Mouse (Mus musculus): ENCODE results near the gene Rabgap1. TPM values are rescaled to one million over a fixed set of nuclear protein-coding genes. Genes with fewer than 3 reads are reported as not detected.

The Rabgap1 gene
- polyA plus RNA-seq, 1 experiment, result 10.3 TPM

DNA sequence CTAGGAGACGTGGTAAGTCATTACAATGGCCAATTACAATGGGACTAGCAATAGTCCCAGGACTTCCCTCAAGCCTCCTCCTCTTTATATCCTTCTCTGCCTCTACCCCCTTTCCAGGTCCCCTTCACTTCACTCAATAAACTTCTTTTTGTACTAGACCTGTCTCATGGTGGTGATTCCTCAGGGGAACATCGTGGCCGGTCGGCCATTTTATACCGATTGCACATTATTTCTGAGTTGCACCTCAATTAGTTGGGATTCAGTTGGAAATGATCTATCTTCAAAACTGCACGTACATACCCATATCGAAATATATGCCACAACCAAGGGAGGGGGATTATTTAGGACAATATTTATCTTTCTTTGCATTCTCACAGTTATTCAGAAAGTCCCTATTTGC, 11.5 kb upstream of the Rabgap1 start:
- TF ChIP-seq POLR2A (IDR thresholded peaks at IDR 0.05; ENCODE audit: control insufficient read depth, low read depth, low read length), result no peak
- no peak for TF ChIP-seq CTCF (IDR thresholded peaks at IDR 0.05; ENCODE audit: control insufficient read depth, insufficient read depth, insufficient replicate concordance, low read depth, low read length)
- no peaks in the 10 kb centered on the region for H3K27me3 ChIP-seq (ENCODE audit: control insufficient read depth, insufficient read depth, low read length)
- H3K4me3 ChIP-seq (ENCODE audit: control insufficient read depth, low read depth, low read length), result peak overlapping the region; percentile 65; the same call in 1 of the 2 replicates
- peak overlapping the region; percentile 56 for H3K27ac ChIP-seq (ENCODE audit: control insufficient read depth, insufficient read depth, low read depth, low read length)
- no peaks in the 10 kb centered on the region for H3K4me1 ChIP-seq (ENCODE audit: control insufficient read depth, insufficient read depth, low read length)
- H3K36me3 ChIP-seq (ENCODE audit: control insufficient read depth, insufficient read depth, low read length), result no peaks in the 10 kb centered on the region

DNA sequence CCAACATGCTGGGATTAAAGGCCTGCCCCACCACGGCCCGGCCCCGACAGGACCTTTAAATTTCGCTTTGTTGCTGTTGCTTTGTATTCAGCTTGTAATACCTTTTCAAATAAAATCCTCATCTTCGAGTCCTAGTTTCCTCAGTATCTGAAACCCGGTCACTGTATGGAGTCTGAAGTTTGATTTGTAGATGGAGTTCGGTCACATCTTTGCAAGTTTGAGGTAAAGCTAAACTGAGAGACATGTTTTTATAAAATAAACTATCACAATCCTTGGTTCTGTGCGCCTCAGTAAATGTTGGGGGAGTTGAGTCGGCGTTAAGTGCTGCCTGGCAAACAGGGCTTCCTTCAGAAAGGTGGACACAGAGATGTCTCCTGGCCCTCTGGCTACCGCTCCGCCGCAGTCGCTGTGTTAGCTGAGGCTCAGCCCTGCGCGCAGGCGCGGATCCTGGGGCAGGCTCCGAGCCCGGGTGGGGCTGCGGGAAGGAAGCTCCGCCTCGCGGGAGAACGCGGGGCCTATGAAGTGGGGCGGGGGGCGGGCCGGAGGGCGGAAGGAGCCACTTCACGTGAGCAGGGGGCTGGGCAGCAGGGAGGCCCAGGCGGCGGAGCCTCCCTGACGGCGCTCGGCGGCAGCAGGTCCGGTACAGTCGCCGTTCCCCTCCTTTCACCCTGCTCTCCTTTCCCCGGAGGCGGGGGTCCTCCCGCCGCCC, 8.7 kb downstream of the Rabgap1 start:
- peaks cover 4% of the 10 kb centered on the region for H3K4me1 ChIP-seq (ENCODE audit: control insufficient read depth, insufficient read depth, low read length)
- no peaks in the 10 kb centered on the region for H3K36me3 ChIP-seq (ENCODE audit: control insufficient read depth, insufficient read depth, low read length)
- H3K4me3 ChIP-seq (ENCODE audit: control insufficient read depth, low read depth, low read length), result peak overlapping the region; percentile 95
- TF ChIP-seq POLR2A (IDR thresholded peaks at IDR 0.05; ENCODE audit: control insufficient read depth, low read depth, low read length) (peak; percentile 92), CTCF (IDR thresholded peaks at IDR 0.05; ENCODE audit: control insufficient read depth, insufficient read depth, insufficient replicate concordance, low read depth, low read length) (no peak)
- H3K27ac ChIP-seq (ENCODE audit: control insufficient read depth, insufficient read depth, low read depth, low read length), result peak overlapping the region; percentile 88
- H3K27me3 ChIP-seq (ENCODE audit: control insufficient read depth, insufficient read depth, low read length), result no peaks in the 10 kb centered on the region

DNA sequence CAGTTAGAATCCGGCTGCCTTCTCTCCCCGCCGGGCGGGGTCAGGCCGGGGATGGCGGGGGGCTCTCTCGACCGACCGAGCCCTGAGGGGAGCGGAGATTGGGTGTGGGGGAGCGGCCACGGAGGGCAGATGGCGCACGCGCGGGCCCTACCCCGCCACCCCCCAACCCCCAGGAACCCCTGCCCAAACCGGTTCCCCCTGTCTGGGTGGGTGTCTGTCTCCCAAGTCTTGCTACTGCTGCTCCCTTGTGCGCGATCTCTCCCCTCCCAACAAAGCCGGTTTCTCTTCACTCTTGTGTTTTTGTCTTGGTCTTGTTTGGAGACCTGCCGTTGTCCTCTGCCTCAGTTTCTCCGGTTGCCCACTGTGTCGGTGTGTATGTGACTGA, 9.3 kb downstream of the Rabgap1 start:
- TF ChIP-seq CTCF (IDR thresholded peaks at IDR 0.05; ENCODE audit: control insufficient read depth, insufficient read depth, insufficient replicate concordance, low read depth, low read length) (no peak), POLR2A (IDR thresholded peaks at IDR 0.05; ENCODE audit: control insufficient read depth, low read depth, low read length) (no peak; the same call in 1 of the 2 replicates)

DNA sequence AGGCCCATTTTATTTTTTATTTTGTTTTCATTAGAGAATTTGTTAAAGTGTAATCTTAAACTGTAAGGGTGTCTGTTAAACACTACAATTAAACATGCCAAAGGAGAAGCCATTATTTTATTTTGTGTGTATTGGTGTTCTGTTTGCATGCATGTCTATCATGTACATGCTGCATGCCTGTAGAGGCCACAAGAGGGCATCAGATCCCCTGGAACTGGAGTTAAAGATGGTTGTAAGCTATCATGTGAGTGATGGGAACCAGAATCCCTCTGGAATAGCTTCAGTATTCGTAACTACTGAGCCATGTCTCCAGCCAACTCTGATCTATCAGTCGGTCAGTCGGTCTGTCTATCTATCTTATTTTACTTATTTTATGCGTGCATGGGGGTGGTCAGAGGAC, 17.6 kb downstream of the Rabgap1 start:
- no peaks in the 10 kb centered on the region for H3K27me3 ChIP-seq (ENCODE audit: control insufficient read depth, insufficient read depth, low read length)
- no peak overlapping the region for H3K27ac ChIP-seq (ENCODE audit: control insufficient read depth, insufficient read depth, low read depth, low read length)
- no peak overlapping the region for H3K4me3 ChIP-seq (ENCODE audit: control insufficient read depth, low read depth, low read length)
- no peaks in the 10 kb centered on the region for H3K4me1 ChIP-seq (ENCODE audit: control insufficient read depth, insufficient read depth, low read length)
- no peak for TF ChIP-seq CTCF (IDR thresholded peaks at IDR 0.05; ENCODE audit: control insufficient read depth, insufficient read depth, insufficient replicate concordance, low read depth, low read length)
- no peak for TF ChIP-seq POLR2A (IDR thresholded peaks at IDR 0.05; ENCODE audit: control insufficient read depth, low read depth, low read length)
- no peaks in the 10 kb centered on the region for H3K36me3 ChIP-seq (ENCODE audit: control insufficient read depth, insufficient read depth, low read length)

More for the DNA sequence above, 9.3 kb downstream of the Rabgap1 start:
- H3K27ac ChIP-seq (ENCODE audit: control insufficient read depth, insufficient read depth, low read depth, low read length), result peak overlapping the region; percentile 88
- H3K4me3 ChIP-seq (ENCODE audit: control insufficient read depth, low read depth, low read length), result peak overlapping the region; percentile 95
- no peaks in the 10 kb centered on the region for H3K27me3 ChIP-seq (ENCODE audit: control insufficient read depth, insufficient read depth, low read length)
- peaks cover 4% of the 10 kb centered on the region for H3K4me1 ChIP-seq (ENCODE audit: control insufficient read depth, insufficient read depth, low read length)
- no peaks in the 10 kb centered on the region for H3K36me3 ChIP-seq (ENCODE audit: control insufficient read depth, insufficient read depth, low read length)

DNA sequence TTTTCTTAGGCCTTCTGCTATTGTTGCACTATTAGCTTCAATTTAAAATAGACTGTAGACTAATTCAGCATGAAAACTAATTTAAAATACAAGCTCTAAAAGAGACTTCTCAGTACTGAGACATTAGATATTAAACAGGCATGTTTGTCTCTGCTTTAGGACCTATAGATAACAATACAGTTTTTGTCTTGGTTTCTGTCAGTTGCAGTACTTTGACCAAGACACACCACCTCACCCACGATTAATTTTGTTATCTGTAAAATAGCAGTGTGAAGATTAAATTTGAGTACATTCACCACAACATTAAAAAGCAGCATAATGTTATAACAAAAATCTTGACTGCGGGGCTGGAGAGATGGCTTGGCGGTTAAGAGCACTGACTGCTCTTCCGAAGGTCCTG, 23.2 kb downstream of the Rabgap1 start:
- Histone ChIP-seq H3K4me1 (ENCODE audit: control insufficient read depth, insufficient read depth, low read length) (no peaks in the 10 kb centered on the region), H3K27ac (ENCODE audit: control insufficient read depth, insufficient read depth, low read depth, low read length) (no peak overlapping the region), H3K4me3 (ENCODE audit: control insufficient read depth, low read depth, low read length) (no peak overlapping the region), H3K27me3 (ENCODE audit: control insufficient read depth, insufficient read depth, low read length) (no peaks in the 10 kb centered on the region), H3K36me3 (ENCODE audit: control insufficient read depth, insufficient read depth, low read length) (no peaks in the 10 kb centered on the region)
- TF ChIP-seq CTCF (IDR thresholded peaks at IDR 0.05; ENCODE audit: control insufficient read depth, insufficient read depth, insufficient replicate concordance, low read depth, low read length) (no peak), POLR2A (IDR thresholded peaks at IDR 0.05; ENCODE audit: control insufficient read depth, low read depth, low read length) (no peak)

DNA sequence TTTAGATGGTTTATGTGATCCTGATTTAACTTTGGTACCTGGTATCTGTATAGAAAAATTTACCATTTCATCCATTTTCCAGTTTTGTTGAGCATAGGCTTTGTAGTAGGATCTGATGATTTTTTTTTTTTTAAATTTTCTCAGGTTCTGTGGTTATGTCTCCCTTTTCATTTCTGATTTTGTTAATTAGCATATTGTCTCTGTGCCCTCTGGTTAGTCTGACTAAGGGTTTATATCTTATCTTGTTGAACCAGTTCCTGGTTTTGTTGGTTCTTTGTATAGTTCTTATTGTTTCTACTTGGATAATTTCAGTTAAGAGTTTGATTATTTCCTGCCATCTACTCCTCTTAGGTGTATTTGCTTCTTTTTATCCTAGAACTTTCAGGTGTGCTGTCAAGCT, 36.5 kb downstream of the Rabgap1 start:
- H3K36me3 ChIP-seq (ENCODE audit: control insufficient read depth, insufficient read depth, low read length), result peaks cover 4% of the 10 kb centered on the region
- no peak for TF ChIP-seq POLR2A (IDR thresholded peaks at IDR 0.05; ENCODE audit: control insufficient read depth, low read depth, low read length)
- no peak for TF ChIP-seq CTCF (IDR thresholded peaks at IDR 0.05; ENCODE audit: control insufficient read depth, insufficient read depth, insufficient replicate concordance, low read depth, low read length)

DNA sequence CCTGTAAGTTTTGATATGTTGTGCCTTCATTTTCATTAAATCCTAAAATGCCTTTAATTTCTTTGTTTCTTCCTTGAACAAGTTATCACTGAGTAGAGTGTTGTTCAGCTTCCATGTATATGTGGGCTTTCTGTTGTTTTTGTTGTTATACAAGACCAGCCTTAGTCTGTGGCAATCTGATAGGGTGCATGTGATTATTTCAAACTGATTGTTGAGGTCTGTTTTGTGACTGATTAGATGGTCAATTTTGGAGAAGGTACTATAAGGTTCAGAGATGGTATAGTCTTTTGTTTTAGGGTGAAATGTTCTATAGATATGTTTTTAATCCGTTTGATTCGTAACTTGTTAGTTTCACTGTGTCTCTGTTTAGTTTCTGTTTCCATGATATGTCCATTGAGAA, 37.0 kb downstream of the Rabgap1 start:
- Histone ChIP-seq H3K4me1 (ENCODE audit: control insufficient read depth, insufficient read depth, low read length) (no peaks in the 10 kb centered on the region), H3K4me3 (ENCODE audit: control insufficient read depth, low read depth, low read length) (no peak overlapping the region), H3K27ac (ENCODE audit: control insufficient read depth, insufficient read depth, low read depth, low read length) (no peak overlapping the region), H3K27me3 (ENCODE audit: control insufficient read depth, insufficient read depth, low read length) (no peaks in the 10 kb centered on the region), H3K36me3 (ENCODE audit: control insufficient read depth, insufficient read depth, low read length) (peaks cover 4% of the 10 kb centered on the region)
- TF ChIP-seq CTCF (IDR thresholded peaks at IDR 0.05; ENCODE audit: control insufficient read depth, insufficient read depth, insufficient replicate concordance, low read depth, low read length), result no peak
- no peak for TF ChIP-seq POLR2A (IDR thresholded peaks at IDR 0.05; ENCODE audit: control insufficient read depth, low read depth, low read length)

More for the DNA sequence above, 36.5 kb downstream of the Rabgap1 start:
- Histone ChIP-seq H3K4me3 (ENCODE audit: control insufficient read depth, low read depth, low read length) (no peak overlapping the region), H3K4me1 (ENCODE audit: control insufficient read depth, insufficient read depth, low read length) (no peaks in the 10 kb centered on the region), H3K27me3 (ENCODE audit: control insufficient read depth, insufficient read depth, low read length) (no peaks in the 10 kb centered on the region), H3K27ac (ENCODE audit: control insufficient read depth, insufficient read depth, low read depth, low read length) (no peak overlapping the region)

All from testis, adult 2 months (tissue).